Mouse (Mus musculus) left cerebral cortex, postnatal 4 days (tissue): ENCODE measurements around the gene Fbxw15. TPM values are rescaled to one million over a fixed set of nuclear protein-coding genes. Genes with fewer than 3 reads are reported as not detected.
"Not testable (repeated sequence)": the region's sequence is repeated elsewhere in the genome, so short reads cannot be mapped to it uniquely, and the experiment has no call there.

ENCODE experiments used
- DNase-seq: peaks from one replicate; pipeline ENCODE4 v3.0.0-alpha.2; 2022
- intact Hi-C: fragments of 180-260 bp; cut with DNase I; formaldehyde crosslinking; loops from one replicate; pipeline ENCODE4 v1.15.1; 2025
- total RNA-seq, 2 experiments: library from RNA; stranded (reverse); gene quantifications; 2 replicates each; pipeline ENCODE4 v1.2.3; 2021

Gene Fbxw15
- total RNA-seq: not detected

- DNase-seq, intact Hi-C loops: not testable (repeated sequence)
Observed at GRCm38 (mm10) chr9:109568162-109568561, at the start of gene Fbxw15. Gene Fbxw15 (minus strand): TSS chr9:109568262.

DNA sequence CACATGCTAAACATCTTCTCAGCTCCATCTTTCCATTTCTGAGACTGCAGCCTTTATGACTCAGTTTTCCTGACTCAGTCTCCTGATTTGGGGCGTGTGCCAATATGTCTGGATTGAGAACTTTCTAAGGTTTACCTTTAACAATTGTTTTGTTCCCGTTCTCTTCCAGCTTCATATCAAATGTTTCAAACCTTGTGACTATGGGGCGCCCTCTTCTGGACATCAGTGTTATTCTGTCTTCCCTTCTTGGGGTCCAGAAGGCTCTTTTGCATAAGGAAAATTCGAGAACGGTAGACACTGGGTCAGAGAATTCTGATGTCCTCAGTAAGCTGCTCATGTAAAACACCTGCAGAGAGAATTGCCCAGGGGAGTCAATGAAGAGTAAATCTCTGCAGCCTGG lies 38.8 kb upstream of the Fbxw15 start:
- DNase-seq: peak; percentile 25
- intact Hi-C loops: not testable (repeated sequence)

DNA sequence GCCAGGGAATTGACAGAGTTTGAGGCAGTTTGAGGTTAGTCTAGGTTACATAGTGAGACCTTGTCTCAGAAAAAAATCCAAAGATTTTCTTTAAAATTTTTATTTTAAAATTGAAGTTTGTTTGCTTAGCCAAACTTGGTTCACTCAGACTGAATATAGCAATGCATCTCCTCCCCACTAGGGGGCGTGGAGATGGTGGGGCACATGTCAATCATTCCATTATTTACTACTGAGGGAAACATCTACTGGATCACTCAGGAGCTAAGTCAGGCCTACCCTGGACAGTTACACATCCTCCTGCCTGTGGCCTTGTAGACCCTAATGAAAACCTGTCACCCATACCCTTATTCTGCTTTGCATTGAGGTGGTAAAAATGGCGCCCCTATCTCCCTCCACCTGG lies 34.1 kb upstream of the Fbxw15 start:
- DNase-seq, intact Hi-C loops: not testable (repeated sequence)

GRCm38 (mm10) chr9:109597226-109597625 lies 29.2 kb upstream of the Fbxw15 start:
- no peak for DNase-seq
- intact Hi-C loops: no loop called here

- no peak for DNase-seq
- intact Hi-C loops: no loop called here
Observed at GRCm38 (mm10) chr9:109594866-109595265, 26.8 kb upstream of the Fbxw15 start.

DNA sequence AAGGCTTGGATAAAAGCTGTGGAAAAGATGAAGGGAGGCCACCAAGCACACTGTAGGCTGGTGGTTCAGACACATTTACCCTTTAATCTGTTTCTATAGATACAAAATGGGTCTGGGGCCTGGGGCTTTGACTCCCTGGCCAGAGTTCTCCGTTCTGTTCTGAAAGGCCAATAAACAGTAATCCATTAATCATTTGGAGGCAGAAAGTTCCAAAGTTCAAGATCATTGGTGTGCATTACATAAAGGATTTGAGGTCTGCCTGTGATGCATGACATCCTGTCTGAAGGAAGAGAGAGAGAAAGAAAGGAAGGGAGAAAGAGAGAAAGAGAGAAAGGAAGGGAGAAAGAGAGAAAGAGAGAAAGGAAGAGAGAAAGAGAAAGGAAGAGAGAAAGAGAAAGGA lies 2.5 kb downstream of the Fbxw15 start:
- DNase-seq: no peak
- intact Hi-C loops: no loop called here

GRCm38 (mm10) chr9:109562106-109562505 lies 6.0 kb downstream of the Fbxw15 start:
- DNase-seq, intact Hi-C loops: not testable (repeated sequence)

- intact Hi-C loops: no loop called here
- no peak for DNase-seq
Observed at GRCm38 (mm10) chr9:109552483-109552882, 15.6 kb downstream of the Fbxw15 start.

- intact Hi-C loops, DNase-seq: not testable (repeated sequence)
Observed at GRCm38 (mm10) chr9:109549666-109550065, 18.4 kb downstream of the Fbxw15 start.

DNA sequence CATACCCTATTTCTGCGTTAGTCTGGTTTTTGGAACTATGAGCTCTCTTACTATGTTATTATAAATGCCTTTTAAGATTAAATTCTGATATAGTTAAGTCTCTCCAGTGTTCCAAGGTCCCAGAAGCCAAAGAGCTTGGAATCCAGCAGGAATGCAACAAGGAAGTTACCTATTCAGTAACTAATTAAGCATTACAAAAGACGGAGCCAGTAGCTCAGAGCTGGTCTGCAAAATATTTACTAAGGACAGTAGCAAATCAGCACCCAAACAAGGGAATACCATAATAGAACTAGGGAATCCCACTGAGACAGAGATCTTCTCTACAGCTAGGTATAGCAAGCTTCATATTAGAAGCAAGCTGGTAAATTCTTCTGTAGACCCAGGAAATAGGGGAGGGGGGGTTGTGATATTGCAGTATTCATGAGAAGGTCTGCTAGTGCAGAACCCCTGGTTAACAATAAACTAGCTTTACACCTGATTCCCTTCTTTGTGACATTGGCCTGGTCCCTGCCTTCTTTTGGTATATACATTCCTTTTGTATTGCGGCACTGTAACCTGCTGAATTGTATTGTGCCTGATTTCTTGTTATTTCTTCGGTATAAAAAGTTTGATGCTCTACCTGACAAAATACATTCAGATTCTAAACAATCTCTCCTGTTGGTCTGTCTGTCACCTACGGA lies 44.5 kb downstream of the Fbxw15 start:
- intact Hi-C loops: no loop called here
- no peak for DNase-seq

Other genes with a start within 250 kb of the Fbxw15 start
- not detected for gene Fbxw28, start 228.6 kb downstream of the Fbxw15 start, total RNA-seq
- gene Fbxw22, start 164.0 kb downstream of the Fbxw15 start, total RNA-seq: not detected
- gene Fbxw16, start 119.1 kb downstream of the Fbxw15 start, total RNA-seq: not detected
- gene Fbxw19, start 72.4 kb downstream of the Fbxw15 start, total RNA-seq: not detected
- gene Fbxw24, start 57.8 kb upstream of the Fbxw15 start, total RNA-seq: not detected
- gene Fbxw25, start 96.4 kb upstream of the Fbxw15 start, total RNA-seq: not detected
- gene Fbxw18, start 134.4 kb upstream of the Fbxw15 start, total RNA-seq: not detected
- not detected for gene Fbxw26, start 177.8 kb upstream of the Fbxw15 start, total RNA-seq
- not detected for gene Fbxw27, start 222.4 kb upstream of the Fbxw15 start, total RNA-seq
- not detected for gene Spink8, start 244.0 kb upstream of the Fbxw15 start, total RNA-seq